Mouse (Mus musculus) spleen, adult 12 weeks (tissue): Measurements from ENCODE around the gene Olfr905.

Experiments
- DNase-seq: peaks from one replicate; pipeline ENCODE4 v3.0.0; 2022; ENCODE audit warnings: low spot score

Olfr905 gene

DNA sequence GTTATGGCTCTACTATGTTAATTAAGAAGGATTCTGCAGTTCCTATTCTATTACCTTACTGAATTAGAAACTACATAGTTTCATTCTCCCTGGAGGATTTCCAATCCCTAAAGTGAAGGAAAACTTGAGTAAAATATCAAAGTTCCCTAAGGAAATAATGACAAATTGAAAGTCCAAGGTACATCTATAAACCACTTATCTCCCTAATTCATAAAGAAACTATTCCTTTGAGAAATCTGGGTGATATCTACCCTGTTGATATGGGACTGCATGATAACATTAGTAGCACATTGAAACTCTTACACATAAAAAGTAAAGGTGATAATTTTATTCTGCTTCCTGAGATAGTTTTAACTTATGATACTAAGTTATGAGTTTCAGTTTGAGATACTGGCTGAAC lies at the start of gene Olfr905:
Gene Olfr905 (plus strand): TSS at position 301 of the 400 bp plus-strand sequence.
- no peak for DNase-seq

DNA sequence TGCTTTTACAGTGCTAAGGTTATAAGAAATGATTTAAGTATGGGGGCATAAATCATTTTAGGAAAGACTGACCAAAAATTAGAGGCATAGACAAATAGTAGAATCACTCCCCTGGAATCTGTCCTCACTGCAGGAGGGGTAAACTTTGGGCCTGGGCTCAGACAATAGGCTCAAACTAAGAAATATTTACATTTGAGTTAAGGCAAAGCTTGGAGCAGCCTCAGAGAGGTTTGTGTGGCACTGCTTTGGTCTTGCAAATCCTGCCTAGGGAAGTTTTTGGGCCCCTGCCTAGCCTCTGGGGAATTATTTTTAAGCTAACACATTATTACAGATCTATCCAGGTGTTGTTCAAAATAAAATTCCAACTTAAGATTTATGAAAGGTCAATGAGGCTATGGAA lies 47.1 kb upstream of the Olfr905 start:
- no peak for DNase-seq

DNA sequence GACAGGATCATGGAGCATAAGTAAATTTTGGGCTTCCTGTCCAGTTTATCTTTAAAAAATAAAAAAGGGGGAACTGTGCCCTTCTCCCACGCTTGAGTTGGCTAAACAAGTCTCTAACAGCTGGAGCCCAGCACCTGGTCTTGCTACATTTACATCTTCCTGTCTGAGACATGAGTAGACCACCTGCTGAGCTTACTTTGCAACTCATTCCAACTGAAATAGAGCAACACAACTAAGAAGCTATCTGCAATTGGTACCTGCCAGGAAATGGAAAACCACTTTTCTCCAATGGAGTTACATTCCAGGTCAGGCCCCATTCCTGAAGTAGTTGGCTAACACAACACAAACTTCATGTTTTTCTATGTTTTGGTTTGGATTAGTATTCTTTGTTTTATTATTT lies 43.9 kb upstream of the Olfr905 start:
- DNase-seq, result no peak

DNA sequence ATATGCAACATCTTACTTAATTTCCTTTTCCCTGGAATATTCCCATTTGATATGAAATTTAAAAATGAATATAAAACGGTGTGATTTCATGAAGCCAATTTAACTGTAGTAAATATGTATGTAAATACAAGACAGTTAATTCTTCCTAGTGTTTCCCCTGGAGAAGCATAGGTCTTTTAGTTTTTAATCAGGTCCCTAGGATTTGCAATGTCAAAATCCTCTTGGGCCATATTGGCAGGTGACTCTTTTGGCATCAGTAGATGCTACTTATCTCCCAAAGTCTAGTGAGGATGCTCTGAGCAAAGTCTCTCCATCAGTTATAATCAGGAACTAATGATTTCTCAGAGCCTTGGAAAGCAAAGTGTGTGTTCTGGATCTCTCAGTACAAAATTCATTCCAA lies 41.8 kb upstream of the Olfr905 start, which contains the start of gene Olfr901:
Gene Olfr901 (plus strand): TSS at position 301 of the 400 bp plus-strand sequence.
- DNase-seq, result no peak

DNA sequence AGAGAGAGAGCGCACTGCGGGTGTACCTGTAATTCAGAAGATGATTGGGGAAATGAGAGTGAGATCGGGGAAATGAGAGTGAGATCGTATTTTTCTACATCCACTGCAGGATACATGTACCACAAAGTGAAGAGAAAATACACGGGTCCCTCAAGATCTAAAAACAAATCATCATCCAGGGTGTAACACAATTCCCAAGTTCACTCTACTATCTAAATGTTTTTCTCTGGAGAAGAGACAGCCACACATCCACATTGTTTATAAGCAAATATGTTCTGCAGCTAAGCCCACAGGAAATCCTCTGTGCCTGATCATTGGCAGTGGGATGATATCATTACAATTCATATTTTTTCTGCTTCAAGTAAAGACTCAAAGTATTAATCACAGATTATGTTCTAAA lies 23.6 kb upstream of the Olfr905 start, which contains the start of gene Olfr902:
Gene Olfr902 (plus strand): TSS at position 301 of the 400 bp plus-strand sequence.
- DNase-seq, result no peak

DNA sequence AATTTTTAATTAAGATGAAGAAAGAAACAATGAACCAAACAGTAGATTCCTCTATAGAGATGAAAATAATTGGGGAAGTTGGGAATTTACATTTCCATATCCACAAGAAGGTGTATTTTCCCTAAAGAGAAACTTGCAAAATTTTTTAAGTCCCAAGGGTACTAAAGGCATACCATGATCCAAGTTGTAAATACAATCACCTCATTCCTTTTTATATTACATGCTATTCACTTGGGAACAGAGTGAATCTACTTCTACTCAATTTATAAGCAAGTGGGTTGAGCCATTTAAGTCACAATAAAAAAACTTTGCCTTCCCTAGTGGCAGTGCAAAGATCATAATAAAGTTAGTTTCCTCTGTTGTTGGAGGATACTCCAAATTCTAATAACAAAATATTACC lies 8.1 kb upstream of the Olfr905 start, which contains the start of gene Olfr904:
Gene Olfr904 (plus strand): TSS at position 301 of the 400 bp plus-strand sequence.
- DNase-seq, result no peak

DNA sequence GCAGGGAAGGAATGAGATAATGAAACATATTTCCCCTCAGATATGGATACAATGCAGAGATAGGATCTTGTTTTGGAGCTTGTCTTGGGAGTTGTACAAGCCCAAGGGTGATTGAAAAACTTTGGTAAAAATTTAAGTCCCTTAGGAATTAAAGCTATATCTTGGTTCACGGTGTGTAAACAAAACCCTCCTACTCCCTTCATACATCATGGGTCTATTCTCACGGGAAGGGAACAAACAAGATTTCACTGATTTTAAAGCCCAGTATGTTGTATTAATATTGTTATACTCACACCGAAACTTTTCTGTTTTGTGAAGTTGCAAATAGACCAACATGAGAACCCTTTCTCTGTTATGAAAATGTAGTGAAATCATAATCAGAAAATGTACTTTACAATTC lies 15.9 kb downstream of the Olfr905 start, which contains the start of gene Olfr906:
Gene Olfr906 (plus strand): TSS at position 301 of the 400 bp plus-strand sequence.
- no peak for DNase-seq

DNA sequence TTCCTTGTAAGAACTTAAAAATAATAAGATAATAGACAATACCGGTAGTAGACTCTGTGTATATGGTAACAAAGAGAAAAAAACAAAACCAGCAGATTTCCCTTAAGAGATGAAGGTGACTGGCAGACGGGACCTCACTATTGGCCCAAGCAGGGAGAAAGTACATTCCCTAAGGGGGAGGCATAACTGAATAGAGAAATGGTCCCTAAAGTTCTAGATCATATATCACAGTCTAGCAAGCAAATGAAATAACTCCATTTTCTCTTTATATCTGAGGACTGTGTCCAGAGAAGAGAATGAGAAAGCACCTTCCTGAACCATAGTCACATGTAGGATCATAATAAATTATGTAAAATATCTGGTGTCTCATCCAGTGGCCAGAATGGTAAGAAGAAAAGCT lies 24.6 kb downstream of the Olfr905 start, which contains the start of gene Olfr907:
Gene Olfr907 (plus strand): TSS at position 301 of the 400 bp plus-strand sequence.
- no peak for DNase-seq

DNA sequence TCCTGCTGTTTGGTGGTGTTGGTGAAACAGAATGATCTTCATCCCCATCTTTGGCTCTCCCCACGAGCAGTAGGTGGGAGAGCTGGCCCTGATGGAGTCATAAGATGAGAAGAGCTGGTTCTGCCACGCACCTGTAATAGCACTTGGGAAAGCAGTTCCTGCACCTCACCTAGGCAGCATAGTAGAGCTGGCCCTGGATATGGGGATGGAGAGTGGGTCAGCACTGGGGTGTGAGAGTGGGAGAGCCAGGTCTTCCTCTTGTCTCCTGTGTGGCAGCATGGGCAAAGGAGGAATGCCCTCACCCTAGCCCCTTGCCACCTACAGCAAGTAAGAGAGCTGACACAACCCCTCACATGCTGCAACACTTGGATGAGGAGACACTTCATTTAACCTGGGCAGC lies 41.4 kb downstream of the Olfr905 start:
- DNase-seq, result no peak

DNA sequence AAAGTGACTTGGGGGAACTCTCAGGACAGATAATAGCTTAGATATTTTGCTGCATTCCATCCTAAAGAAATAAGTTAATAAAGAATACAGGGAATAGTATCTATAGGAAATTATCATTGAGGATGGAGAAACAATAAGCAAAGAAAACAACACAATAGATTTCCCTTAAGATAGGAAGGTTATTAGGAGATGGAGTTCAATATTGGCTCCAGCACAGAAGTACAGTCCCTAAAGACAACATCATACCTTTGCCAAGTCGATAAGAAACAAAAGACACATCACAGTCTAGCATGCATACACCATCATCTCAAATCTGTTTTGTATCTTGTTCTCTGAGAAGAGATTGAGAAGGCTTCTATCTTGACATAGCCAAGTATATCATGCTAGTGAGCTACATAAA lies 50.4 kb downstream of the Olfr905 start, which contains the start of gene Olfr911-ps1:
Gene Olfr911-ps1 (plus strand): TSS at position 301 of the 400 bp plus-strand sequence.
- DNase-seq, result no peak
